Mouse (Mus musculus) ovary, postnatal 10 days (tissue): Measurements from ENCODE around the gene Vdr.

Experiments
- DNase-seq: peaks from one replicate; pipeline ENCODE4 v3.0.0; 2022; ENCODE audit warnings: low spot score

The Vdr gene

DNA sequence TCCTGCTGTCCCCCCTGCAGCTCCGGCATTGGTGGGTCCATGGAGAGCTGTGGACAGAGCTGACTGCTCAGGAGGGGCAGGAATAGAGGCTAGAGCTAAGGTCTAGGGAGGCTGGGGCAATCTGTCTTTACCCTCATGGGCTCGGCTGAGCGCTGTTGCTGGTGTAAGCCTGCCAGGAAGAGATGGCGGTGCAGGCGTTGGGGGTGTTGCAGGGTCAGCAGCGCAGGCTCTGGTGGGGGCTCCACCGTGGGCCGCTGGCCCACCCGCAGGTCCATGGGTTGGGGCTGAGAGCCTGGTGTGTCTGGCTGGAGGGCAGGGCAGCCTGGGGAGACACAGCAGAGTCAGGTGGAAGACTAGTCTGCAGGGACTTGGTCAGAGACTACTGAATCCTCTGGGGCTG lies 99.1 kb downstream of the Vdr start:
- DNase-seq: no peak

DNA sequence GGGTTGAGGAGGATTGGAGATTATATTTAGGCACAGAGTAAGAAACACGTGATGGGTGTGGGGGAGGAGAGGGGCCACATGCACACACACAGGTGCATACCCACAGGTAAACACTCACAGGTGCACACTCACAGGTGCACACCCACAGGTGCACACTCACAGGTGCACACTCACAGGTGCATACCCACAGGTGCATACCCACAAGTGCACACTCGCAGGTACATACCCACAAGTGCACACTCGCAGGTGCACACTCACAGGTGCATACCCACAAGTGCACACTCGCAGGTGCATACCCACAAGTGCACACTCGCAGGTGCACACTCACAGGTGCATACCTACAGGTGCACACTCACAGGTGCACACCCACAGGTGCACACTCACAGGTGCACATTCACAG lies 100.0 kb downstream of the Vdr start:
- no peak for DNase-seq

DNA sequence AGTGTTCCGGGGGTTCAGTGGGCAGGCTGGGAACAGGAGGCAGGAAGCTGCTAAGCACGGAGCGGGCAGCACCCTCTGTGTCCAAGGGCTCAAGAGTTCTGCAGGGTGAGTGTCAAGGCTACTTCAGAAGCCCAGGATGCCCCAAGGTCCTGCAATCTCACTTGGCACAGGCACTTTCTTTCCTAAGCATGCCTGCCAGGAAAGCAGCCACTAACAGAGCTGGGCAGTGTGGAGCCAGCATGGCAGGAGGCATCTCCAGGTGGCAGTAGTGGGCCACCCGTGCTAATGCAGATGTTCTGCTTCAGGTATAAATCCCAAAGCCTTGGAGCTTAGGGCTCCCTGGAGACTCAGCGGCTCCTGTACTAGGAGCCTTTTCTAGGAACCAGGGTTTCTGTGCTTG lies 100.5 kb downstream of the Vdr start:
- DNase-seq: no peak

- DNase-seq: no peak
These were observed 101.2 kb downstream of the Vdr start for GRCm38 (mm10) chr15:97809206-97809605.

DNA sequence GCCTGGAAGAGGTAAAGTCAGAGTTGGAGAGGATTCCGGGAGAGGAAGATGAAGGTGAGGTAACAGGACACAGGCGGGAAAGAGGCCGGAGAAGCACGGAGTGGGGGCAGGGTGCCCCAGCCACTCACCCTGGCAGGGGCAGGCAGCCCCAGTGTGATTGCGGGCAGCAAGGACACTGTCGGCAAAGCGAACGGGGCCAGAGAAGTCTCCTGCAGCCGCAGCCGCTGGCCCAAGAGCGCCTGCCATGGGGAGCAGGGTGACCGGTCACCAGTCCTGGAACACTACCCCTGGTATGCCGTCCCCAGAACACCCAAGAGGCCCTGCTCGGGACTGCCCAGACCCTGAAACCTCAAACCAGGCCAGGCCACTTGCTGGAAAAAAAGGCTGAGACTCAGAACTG lies 101.9 kb downstream of the Vdr start:
- no peak for DNase-seq

DNA sequence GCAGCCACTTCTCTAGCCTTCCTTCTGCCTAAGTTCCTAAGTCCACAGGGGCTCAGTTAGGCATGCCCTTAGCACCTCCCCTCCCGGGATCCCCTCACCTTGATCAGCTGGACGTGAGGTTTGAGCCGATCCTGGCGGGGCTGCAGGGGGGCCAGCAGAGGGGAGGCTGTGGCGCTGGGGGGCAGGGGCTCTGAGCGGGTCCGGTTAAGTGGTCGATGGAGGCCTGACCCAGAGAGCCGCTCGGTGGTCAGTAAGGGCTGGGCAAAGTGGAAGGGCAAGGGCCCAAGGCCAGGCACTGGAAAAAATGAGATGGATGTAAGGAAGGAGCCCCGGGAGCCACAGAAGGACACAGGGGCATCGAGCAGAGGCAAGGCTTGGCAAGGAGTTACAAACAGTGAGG lies 102.6 kb downstream of the Vdr start:
- no peak for DNase-seq
